Mouse (Mus musculus) layer of hippocampus, adult 2 months (tissue): ENCODE data around the gene Ankrd65. TPM values are rescaled to one million over a fixed set of nuclear protein-coding genes. Genes with fewer than 3 reads are reported as not detected.

Source experiments
- DNase-seq, 2 experiments: peaks; one replicate each; pipeline ENCODE4 v3.0.0; 2022; ENCODE audit warnings: low spot score in 2 of 2
- H3K27ac ChIP-seq: fragments of 200-600 bp; 2 replicates; pipeline ENCODE4 v1.8.1; 2022
- H3K4me3 ChIP-seq: fragments of 200-600 bp; 2 replicates; pipeline ENCODE4 v1.8.1; 2022; ENCODE audit warnings: mild to moderate bottlenecking
- CTCF ChIP-seq: fragments of 200-600 bp; conservative IDR thresholded peaks from 2 replicates; pipeline ENCODE4 v1.8.1; 2022; ENCODE audit warnings: antibody characterized with exemption, mild to moderate bottlenecking, moderate library complexity
- total RNA-seq, 2 experiments: library from RNA; stranded (reverse); gene quantifications; 2 replicates each; pipeline ENCODE4 v1.2.3; 2021

Gene Ankrd65
- total RNA-seq, 2 experiments from 2014 or later, result 0.32 TPM; not detected in 1

DNA sequence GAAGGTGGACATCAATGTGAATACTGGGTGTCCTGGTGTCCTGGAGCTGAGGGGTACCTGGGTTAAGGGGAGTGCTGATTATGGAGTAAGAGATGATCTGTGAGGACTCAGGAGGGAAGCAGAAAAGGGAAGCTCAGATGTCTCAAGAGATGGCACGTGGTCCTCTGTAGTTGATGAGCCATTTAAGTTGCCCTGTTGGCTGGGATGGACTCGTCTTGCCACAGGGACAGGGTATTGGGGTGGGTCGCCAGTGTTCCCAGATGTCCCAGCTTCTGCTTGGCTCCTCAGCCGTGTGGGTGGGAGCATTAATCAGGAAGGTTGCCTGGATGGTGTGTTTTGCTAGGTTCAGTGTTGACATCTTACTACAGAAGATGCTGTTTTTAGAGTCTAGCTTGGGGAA lies 43.0 kb downstream of the Ankrd65 start:
- no peak overlapping the region for H3K27ac ChIP-seq
- DNase-seq, result no peak
- no peak overlapping the region for H3K4me3 ChIP-seq
- TF ChIP-seq CTCF, result no peak

- H3K4me3 ChIP-seq, result no peak overlapping the region
- TF ChIP-seq CTCF, result peak; percentile 87
- peak; percentile 74 to 80 for DNase-seq
- H3K27ac ChIP-seq, result peak overlapping the region; percentile 79
These were observed 43.6 kb downstream of the Ankrd65 start for GRCm38 (mm10) chr4:155833836-155834235.

DNA sequence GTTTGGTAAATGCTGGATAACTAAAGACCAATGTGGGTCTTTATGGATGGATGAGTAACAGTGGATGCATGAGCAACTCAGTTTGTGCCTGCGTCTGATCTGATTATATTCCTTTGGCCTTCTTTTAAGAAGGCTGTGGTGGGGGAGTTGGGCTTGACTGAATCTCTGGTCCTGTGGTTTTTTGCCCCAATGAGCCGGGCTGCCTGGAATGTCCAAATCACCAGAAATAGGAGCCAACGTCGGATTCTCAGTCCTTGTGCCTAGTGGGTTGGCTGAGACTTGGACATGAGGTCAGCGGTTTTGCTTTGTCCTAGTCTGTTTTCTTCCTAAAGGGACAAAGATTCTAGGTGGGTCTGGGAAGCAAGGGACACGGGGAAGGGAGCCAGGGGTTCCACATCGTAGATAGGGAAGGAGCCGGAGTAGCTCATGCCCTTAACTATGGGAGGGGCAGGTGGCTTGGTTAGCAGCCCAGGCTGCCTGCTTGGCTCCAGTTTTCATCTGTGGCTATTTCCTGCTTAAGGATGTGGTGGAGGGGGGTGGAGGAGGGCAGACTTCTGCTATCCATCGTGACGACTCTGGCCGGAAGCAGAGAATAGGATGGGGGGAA lies 47.3 kb downstream of the Ankrd65 start:
- no peak for DNase-seq
- Histone ChIP-seq H3K4me3 (no peak overlapping the region), H3K27ac (peak overlapping the region; percentile 32; the same call in 1 of the 2 replicates)
- TF ChIP-seq CTCF, result no peak

- Histone ChIP-seq H3K4me3 (no peak overlapping the region), H3K27ac (peak overlapping the region; percentile 39; the same call in 1 of the 2 replicates)
- no peak for TF ChIP-seq CTCF
- no peak for DNase-seq
These were observed 48.2 kb downstream of the Ankrd65 start for GRCm38 (mm10) chr4:155838187-155839153.

- H3K27ac ChIP-seq, result peak within 1 kb of the TSS; percentile 61
- TF ChIP-seq CTCF, result no peak
- DNase-seq, result no peak
- H3K4me3 ChIP-seq, result peak within 1 kb of the TSS; percentile 45; the same call in 1 of the 2 replicates
These were observed 49.3 kb downstream of the Ankrd65 start, which contains the start of gene Mxra8 for GRCm38 (mm10) chr4:155839483-155839910. Gene Mxra8 (plus strand): TSS chr4:155839680.

GRCm38 (mm10) chr4:155840076-155841002 lies 50.1 kb downstream of the Ankrd65 start:
- DNase-seq, result no peak
- no peak for TF ChIP-seq CTCF
- H3K27ac ChIP-seq, result peak overlapping the region; percentile 61
- peak overlapping the region; percentile 45 for H3K4me3 ChIP-seq

DNA sequence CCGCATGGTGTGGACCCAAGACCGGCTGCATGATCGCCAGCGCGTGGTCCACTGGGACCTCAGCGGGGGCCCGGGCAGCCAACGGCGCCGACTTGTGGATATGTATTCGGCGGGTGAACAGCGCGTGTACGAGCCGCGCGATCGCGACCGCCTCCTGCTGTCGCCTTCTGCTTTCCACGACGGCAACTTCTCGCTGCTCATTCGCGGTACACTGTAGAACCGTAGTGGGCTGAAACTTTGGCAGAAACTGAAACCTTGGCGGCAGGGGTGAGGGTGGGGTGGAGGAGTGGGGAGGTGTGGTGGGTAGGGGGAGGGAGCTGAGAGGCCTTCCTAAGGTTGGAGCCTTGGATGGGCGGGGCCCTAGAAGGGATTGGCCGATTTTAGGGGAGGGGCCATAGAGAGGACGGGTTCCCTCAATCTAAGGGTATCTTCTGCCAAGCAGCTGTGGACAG lies 50.8 kb downstream of the Ankrd65 start:
- TF ChIP-seq CTCF, result peak; percentile 57
- H3K27ac ChIP-seq, result peak overlapping the region; percentile 18; the same call in 1 of the 2 replicates
- no peak for DNase-seq
- peak overlapping the region; percentile 45 for H3K4me3 ChIP-seq

DNA sequence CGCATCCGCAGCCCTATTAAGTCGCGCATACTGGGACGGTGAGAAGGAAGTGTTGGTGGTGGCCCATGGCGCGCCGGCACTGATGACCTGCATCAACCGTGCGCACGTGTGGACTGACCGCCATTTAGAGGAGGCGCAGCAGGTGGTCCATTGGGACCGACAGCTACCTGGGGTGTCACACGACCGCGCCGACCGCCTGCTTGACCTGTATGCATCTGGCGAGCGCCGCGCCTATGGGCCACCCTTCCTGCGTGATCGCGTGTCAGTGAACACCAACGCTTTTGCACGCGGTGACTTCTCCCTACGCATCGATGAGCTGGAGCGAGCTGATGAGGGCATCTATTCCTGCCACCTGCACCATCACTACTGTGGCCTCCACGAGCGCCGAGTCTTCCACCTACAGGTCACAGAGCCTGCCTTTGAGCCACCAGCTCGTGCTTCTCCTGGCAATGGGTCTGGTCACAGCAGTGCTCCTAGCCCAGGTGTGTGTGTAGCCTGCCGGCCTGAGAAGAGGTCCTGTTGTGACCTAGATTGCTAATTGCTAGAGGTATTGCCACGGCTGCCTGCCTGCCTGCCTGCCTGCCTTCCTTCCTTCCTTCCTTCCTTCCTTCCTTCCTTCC lies 51.5 kb downstream of the Ankrd65 start:
- Histone ChIP-seq H3K4me3 (no peak overlapping the region), H3K27ac (no peak overlapping the region)
- DNase-seq, result no peak
- TF ChIP-seq CTCF, result no peak

DNA sequence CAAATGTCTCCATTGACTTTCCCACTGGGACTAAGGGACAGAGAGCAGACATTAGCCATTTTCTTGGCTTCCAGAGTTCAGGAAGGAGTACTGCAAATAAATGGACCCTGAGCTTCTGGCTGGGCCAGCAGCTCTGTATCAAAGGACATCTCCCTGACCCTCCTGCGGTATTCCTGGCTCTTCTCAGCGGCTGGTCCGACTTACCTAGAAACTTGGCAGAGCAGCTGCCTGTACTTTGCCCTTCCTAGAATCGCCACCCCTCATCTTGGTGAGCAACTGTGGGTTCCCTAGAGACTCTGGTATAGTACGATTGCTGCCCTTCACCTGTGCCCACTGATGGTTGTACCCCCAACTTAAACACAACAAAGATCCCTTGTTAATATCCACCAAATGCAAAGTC lies 53.0 kb downstream of the Ankrd65 start:
- Histone ChIP-seq H3K27ac (no peak overlapping the region), H3K4me3 (no peak overlapping the region)
- DNase-seq, result no peak
- TF ChIP-seq CTCF, result no peak

- peak within 1 kb of the TSS; percentile 97 for H3K27ac ChIP-seq
- peak within 1 kb of the TSS; percentile 91 for H3K4me3 ChIP-seq
- TF ChIP-seq CTCF, result peak; percentile 60
- peak; percentile 92 to 97 for DNase-seq
These were observed 56.8 kb downstream of the Ankrd65 start, which contains the start of gene Dvl1 for GRCm38 (mm10) chr4:155846871-155847578. Gene Dvl1 (plus strand): TSS chr4:155847402.
